Mouse (Mus musculus) MEL-GATA-1-ER (cell line): ENCODE results near the gene BC048507.
"Not testable (repeated sequence)": the region's sequence is repeated elsewhere in the genome, so short reads cannot be mapped to it uniquely, and the experiment has no call there.

Source experiments
- DNase-seq: peaks from one replicate; pipeline ENCODE4 v3.0.0-alpha.2; 2012; ENCODE audit warnings: low read depth; ENCODE audit errors: extremely low read depth

Gene BC048507

DNA sequence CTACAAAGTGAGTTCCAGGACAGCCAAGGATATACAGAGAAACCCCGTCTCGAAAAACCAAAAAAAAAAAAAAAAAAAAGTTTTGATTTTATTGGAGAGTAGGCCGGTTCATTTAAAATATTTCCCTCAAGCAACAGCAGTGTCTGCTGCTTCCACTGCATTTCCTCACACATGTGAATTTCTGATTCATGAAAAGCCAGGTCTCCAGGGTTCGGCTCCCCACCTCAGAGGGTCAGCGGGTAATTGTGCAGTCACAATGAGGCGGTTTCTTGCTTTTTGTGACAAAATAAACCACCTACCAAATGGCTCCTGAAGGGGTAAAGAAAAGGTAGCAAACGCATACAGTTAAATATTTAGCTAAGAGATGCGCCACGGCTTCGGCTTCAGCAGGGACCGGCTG is at the start of gene BC048507:
Gene BC048507 (plus strand): TSS at position 301 of the 400 bp plus-strand sequence.
- DNase-seq: no peak

DNA sequence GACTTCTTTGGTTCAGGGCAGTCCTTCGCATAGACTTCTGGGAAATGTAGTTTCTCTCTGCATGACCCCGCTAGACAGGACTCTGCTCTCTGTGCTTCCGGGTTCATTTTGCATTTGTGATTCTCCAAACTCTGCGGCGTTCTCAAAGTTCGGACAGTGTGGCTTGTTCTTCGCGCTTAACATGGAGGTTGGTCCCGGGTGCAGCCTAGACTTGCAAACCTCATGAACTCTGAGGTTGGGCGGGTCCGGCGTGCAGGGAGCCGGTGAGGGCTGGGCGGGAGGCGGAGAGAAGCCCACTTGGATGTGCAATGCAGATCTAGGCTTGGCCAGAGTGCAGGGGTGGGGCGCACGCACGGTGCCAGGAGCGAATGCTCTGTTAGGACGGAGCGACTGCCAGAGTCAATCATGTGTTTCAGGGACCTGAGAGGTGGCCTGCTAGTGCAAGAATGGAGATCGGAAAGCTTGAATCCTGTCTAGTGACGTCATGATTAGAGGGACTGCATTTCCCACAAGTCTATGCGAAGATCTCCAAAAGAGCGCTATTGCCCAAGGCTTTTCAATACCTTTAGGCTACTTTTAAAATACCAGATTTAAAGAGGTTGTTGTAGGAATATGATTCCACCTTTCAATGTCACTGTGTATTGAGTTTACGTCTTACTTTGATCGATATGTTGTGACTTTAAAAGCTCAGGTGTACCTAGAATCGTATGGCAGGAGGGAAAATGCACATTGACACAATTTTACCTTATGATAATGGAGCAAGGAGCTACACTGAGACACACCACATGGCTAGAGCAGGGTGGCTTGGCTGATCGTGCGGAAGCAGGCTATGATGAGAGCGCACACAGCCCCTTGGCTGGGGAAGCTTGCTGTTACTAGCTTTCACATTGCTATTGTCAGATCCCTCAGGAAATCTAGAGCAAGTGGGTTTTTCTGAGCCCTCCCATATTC is 49.1 kb upstream of the BC048507 start, which contains the start of gene Zfp273:
Gene Zfp273 (plus strand): TSS at position 31 of the 951 bp plus-strand sequence.
- peak; percentile 77 for DNase-seq

DNA sequence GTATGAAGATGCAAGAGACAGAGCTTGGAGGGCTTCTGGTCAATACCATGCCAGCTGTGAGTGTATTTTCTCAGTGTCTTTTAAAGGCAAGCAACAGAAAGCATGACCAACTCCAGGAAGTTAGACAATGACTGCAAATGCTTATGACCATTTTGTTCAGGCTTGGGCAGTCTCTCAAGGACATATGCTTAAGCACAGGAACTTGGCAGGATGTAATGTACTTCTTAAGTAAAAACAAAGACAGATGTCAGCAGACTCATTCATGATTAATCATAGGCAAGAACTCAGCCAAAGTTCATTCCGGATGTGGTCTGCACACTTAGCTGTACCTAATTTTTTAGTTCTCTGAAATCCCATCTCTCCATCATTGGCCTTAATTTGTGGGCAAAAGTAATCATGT is 44.5 kb upstream of the BC048507 start:
- no peak for DNase-seq

DNA sequence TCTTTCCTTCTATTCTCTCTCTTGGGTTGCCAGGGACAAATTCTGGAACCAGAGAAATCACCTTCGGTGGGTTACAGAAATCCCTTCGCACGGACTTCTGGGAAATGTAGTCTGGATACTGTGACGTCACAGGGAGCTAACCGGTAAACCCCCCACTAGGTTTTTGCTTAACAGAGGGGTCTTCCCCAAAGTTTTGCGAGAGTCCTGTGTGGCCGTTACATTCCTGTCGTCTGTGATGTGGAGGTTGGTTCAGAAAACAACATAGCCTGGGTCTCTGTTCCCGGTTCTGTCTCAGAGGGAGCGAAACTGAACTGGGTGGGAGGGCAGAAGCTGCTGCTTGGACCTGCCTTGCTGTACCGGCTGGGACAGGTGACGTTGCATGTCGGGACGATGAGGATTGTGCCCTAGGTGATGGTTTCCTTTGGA is 32.2 kb upstream of the BC048507 start, which contains the start of gene Gm10037:
Gene Gm10037 (plus strand): TSS at position 196 of the 426 bp plus-strand sequence.
- no peak for DNase-seq

DNA sequence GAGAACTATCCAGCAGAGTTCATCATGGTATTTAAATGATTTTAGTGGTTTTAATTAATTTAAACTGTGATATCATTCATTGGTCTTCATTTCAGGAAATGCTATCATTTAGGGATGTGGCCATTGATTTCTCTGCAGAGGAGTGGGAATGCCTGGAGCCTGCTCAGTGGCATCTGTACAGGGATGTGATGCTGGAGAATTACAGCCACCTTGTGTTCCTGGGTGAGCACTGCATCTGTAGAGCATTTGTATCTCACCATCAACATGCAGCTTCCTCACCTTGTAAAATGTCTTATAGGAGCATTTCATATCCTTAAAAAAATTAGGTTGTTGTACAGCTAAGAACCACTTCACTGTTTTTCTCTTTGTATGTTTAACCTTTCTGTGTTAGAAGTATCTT is 30.0 kb upstream of the BC048507 start:
- DNase-seq: not testable (repeated sequence)

DNA sequence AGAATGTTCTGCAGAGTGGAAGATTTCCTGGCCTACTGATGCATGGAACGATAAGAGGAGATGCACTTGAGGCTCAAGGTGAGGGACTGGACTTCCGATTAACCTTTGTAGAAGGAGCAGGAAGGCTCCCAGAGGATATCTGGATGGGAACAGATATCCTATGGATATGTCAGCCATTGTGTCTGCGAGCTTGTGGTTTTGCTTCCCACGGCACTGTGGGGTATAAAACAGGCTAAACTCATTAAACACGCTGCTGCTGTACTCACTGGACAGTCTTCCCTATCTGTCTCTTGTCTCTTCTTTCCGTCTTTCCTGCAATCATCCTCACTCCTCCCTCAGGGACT is 19.4 kb upstream of the BC048507 start:
- DNase-seq: no peak

DNA sequence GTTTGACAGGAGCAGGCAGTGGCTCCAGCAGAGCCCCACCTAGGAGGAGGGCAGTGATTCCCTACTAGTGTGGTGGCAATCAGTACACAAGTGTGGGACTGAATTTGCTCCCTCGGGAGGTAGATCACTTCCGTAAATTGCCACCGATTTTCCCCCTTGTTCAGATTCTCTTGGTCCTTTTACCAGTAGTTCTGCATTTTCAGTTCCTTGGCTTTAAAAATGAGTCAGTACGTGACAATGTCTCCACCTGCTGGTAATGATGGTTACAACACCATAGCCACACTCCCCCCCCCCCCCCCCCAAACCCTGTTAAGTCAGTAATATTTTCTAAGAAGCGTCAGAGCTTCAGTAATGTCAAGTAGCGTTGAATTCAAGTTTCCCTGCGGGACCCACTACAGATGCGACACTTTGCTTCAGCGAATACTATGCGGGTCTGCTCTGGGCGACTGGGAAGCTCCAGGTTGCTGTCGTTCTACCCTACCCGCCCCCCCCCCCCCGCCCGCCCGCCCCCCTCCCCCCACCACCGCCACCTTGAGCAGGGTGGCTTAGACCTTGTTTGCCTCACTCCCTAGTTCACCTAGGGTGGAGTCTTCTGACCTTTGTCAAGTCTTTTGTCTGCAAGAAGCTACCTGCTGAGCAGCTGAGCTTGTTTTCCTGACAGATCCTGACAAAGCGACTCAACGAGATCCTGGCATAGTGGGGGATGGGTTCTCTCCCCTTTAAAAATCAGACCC is 18.8 kb upstream of the BC048507 start:
- peak; percentile 36 for DNase-seq

DNA sequence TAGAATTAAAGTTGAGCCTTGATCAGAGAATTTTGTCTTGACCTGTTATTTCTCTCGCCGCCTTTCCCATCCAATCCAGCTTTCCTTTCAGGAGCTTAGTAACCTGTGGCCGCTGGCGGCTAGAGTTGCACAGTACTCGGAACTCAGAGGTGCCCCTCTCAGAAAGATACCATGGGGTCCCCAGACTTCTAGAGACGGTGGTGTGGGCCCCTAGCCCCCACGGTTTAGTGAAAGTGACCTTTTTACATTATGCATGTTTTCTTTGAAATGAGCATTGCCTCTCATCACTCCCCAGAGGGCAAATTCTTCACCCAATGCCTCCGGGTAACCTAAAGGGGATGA is 18.3 kb upstream of the BC048507 start:
- no peak for DNase-seq

DNA sequence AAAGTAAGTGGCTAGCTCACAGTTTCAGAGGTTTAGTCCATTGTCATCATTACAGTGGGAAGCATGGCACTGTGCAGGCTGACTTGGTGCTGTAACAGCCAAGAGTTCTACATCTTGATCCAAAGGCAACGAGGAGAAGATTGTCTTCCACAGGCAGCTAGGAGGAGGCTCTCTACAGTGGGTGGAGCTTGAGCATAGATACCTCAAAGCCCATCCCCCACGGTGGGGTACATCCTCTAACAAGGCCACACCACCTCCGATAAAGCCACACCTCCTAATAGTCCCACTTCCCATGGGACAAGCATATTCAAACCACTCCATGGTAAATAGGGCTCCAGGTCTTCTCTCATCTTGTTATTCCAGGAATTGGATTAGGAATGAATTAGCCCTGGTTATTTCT is 12.8 kb upstream of the BC048507 start:
- no peak for DNase-seq

DNA sequence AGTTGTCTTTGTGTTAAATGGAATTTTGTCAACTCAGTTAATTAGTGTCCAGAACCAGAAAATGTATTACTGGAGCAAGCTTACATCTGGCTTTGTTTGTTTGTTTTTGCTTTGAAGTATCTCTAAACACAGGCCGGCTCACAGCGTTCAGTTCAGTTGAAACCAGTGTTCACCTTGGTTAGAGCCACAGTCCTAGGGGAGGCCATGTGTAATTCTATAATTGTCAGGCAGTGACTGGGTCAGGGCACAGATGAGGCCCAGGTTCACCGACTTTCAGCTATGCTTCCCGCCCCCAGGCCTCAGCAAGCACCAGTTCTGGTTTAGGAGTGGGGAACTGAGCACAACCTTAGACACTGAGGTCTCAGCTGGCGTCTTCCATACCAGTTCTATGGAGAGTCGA is 10.0 kb upstream of the BC048507 start:
- DNase-seq: no peak

DNA sequence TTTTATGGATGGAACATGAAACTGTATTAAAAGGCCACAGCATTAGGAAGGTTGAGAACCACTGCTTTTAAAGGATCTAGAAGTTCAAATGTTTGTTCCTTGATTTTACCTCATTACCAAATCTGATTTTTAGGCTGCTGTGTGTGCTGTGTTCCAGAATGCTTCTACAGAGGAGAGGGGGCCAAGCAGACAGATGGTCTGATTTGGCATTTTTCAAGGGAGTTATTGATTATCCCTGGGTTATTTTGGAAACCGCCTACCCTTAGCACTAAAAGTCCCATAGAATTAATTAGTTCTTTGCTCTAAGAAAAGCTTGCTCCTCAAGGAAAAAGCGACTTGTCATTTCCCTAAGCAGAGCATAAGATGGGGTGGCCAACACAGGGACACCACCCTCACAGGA is 9.1 kb upstream of the BC048507 start:
- DNase-seq: no peak

DNA sequence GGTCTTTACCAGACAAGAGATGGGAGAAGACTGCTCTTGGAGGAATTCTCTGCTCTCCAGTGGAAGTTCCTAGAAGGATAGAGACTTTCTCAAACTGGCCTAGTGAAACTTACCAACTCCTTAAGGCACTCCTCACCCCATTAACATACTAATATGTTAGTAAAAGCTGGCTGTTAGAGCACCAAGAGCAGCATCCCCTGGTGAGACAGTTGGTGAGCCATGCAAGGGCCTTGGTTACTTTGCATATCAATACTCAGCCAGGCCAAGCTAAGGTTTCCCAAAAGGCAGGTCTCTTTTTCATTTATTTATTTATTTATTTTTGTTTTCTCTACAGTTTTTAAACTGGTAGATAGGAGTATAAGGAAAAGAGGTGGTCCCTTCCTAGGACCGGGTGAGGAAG is 5.8 kb upstream of the BC048507 start:
- DNase-seq: no peak

DNA sequence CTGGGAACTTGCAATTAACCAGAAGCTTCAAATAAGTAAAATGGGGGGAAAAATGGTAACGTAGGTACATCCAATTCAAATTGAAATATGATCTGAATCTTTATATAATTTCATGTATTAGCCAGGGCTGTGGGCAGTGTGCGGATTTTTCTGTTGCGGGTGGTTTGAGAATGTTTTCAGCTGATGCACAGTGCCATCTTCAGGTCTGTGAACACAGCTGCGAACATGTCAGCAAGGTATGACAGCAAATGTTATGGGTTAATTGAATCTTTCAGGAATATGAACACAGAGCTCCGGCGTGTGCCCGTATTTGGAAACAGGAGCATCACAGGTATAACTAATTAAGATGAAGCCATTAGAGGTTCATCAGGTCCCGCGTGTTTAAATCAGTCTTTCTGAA is 618 bp upstream of the BC048507 start:
- no peak for DNase-seq

DNA sequence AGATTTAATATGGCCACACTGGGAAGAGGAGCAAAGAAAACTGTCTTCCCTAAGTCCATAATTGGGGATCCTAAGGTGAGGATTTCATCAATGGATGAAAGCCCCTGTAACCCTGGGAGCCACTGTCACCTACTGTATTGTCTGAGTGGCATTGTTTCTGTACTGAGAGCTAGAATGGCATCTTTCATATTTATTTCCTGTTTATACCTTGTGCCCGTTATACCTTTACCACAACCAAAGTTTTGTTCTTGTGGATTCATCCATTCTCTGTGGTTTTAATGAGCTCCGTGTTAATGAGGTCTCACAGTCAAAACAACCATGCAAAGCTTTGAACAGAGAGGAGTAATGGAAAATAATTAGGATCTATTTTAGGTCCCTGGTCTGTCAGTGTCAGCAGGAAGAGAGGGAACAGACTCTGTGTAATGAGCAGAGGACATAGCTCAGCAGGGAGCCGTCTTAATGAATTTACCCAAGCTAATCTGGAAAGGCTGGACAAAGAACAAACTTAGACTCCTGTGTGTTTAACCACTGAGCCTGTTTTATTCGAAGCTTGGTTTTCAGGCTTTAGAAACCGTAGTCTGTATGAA is 1.7 kb downstream of the BC048507 start:
- DNase-seq: no peak

DNA sequence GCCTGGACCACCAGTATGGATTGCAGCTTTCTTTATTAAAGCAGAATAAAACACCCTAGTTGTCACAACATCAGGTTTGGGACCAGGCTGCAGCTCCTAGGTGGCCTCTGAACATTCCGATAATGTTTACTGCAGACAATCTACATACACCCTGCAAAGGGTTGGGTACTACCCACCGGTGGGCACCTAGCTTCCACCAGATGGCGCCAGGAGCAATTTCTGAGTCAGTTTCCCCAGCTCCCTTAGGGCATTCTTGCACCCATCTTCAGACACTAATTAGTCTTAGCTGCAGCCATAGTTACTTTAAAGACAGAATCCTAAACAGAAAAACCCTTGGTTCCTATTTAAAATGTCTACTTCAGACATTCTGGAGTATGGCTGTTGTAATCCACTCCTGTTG is 4.8 kb downstream of the BC048507 start:
- no peak for DNase-seq

DNA sequence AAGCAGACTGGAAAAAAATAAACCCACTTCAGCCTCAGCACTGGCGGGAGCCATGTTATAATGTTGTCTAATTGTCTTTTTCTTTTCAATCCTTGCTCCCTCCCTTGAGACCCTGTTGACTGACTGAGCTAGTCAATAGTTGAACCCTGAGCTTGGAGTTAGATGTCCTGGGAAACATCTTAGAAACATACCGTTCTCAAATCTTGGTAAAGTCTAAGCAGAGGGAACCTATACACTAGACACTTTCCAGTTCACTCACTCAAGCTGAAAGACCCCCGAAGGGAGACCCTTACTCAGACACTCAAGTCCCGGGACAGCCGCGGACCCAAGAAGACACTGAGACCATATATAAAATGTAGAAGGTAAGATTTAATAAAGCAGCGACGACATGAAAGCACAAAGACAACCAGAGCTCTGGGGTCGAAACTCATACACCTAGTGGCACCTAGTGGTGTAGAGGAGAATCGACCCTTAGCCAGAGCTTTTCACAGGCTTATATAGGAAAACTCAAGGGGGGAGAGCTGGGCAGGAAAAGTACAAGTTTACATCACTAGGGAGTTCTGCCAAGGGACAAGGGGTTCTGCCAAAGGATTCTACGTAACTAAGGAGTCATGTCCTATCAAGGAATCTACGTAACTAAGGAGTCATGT is 13.0 kb downstream of the BC048507 start:
- DNase-seq: not testable (repeated sequence)

DNA sequence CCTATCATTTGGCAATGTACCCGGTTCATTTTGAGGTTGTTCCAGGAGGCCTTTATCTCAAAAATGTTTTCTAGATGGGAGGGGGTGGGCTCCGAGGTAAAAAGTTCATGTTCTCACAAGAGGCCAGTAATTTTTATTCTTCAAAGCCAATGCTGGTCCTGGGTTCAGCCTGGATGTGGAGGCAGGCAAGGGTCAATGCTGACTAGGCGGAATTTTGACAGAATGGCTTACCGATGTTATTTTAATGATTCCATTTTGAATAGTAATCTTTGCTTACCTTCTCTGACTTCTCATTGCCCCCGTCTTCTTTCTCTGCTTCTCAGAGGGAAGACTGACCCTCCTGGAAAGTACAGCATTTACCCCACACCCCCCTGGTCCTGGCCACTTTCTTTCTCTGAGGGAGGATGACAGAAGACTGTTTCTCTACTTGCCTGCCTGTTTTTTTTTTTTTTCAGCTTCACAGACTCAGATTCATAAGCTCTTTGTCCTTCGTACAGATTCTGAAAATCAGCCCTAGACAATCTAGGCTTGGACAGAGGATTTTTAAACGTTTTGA is 13.7 kb downstream of the BC048507 start:
- no peak for DNase-seq

DNA sequence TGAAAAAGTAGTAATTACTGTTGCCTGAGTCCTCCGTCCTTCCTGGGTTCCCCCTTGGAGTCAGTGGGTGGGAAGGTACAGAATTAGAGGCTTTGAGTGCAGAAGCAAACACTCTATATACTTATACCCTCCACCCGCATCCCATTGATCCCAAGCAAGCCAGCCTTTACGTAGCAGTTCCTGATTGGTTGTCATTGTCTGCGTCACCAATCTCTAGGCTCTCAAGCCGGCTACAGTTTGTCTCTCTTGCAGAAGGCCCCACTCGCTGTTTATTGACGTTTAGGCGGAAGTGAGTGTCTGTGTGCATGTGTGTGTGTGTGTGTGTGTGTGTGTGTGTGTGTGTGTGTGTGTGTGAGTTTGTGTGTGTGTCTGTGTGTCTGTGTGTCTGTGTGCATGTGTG is 20.8 kb downstream of the BC048507 start:
- no peak for DNase-seq

DNA sequence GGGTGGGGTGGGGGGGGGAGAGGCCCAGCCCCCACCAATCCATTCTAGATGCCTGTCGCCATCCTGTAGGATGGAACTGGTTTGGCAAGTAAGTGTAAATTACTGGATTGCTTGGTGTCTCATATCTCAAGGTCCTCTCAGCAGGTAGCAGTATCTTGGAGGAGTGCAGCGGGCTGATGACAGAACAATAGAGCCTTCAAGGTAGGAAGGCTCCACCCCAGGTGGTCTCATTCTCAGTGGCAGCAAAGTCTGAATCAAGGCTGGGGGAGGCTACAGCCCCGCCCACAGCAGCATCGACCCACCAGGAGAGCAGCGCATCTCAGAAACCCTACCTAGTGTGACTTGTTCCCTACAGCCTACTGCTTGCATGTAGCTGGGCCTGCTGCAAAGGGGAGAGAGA is 46.6 kb downstream of the BC048507 start:
- no peak for DNase-seq
